Mouse (Mus musculus) midbrain, embryonic 11.5 days (tissue): Measurements from ENCODE around the gene Dohh. TPM values are rescaled to one million over a fixed set of nuclear protein-coding genes. Genes with fewer than 3 reads are reported as not detected.
A peak's percentile ranks its signal among the peaks of the same experiment; 100 is the strongest.

Experiments used
- ATAC-seq: fragments of 200-750 bp; cut with Nextera tagmentation; 2 replicates; pipeline ENCODE4 v1.8.0; 2017; ENCODE audit warnings: moderate TSS enrichment, moderate library complexity; ENCODE audit not compliant: low FRiP score
- DNase-seq: peaks from one replicate; pipeline ENCODE4 v3.0.0; 2015; ENCODE audit warnings: low spot score; ENCODE audit errors: missing footprints
- H3K27ac ChIP-seq: fragments of 300-500 bp; sonication (generic); 2 replicates; pipeline ENCODE4 v1.5.1; 2014; ENCODE audit warnings: low read depth, low read length
- H3K27me3 ChIP-seq: fragments of 300-500 bp; sonication (generic); 2 replicates; pipeline ENCODE4 v1.6.1; 2014; ENCODE audit warnings: mild to moderate bottlenecking, low read length, moderate library complexity, mixed read lengths; ENCODE audit not compliant: control insufficient read depth, insufficient read depth
- H3K36me3 ChIP-seq: fragments of 300-500 bp; sonication (generic); 2 replicates; pipeline ENCODE4 v1.6.1; 2014; ENCODE audit warnings: mild to moderate bottlenecking, low read length, moderate library complexity, mixed read lengths; ENCODE audit not compliant: control insufficient read depth, insufficient read depth
- H3K4me1 ChIP-seq: fragments of 300-500 bp; sonication (generic); 2 replicates; pipeline ENCODE4 v1.6.1; 2014; ENCODE audit warnings: low read length; ENCODE audit not compliant: control insufficient read depth, insufficient read depth
- H3K4me2 ChIP-seq: fragments of 300-500 bp; sonication (generic); 2 replicates; pipeline ENCODE4 v1.6.1; 2014; ENCODE audit warnings: mild to moderate bottlenecking, moderate library complexity
- H3K4me3 ChIP-seq: fragments of 300-500 bp; sonication (generic); 2 replicates; pipeline ENCODE4 v1.5.1; 2014; ENCODE audit warnings: low read depth, low read length
- H3K9ac ChIP-seq: fragments of 300-500 bp; sonication (generic); 2 replicates; pipeline ENCODE4 v1.6.1; 2014; ENCODE audit warnings: low read length
- H3K9me3 ChIP-seq: fragments of 300-500 bp; sonication (generic); 2 replicates; pipeline ENCODE4 v1.6.1; 2016; ENCODE audit warnings: low read length; ENCODE audit not compliant: control insufficient read depth
- WGBS: fragments of 180-500 bp; shearing (Covaris S2); extraction: QIAGEN DNeasy Blood & Tissue Kit; methylation state at CpG from one replicate; pipeline ENCODE4 v1.1.7; 2014; 5-methylcytosine and 5-hydroxymethylcytosine counted together
- polyA plus RNA-seq: library from polyadenylated mRNA; unstranded; fragments of >200 nt; fragmentation: Nextera tagmentation; extraction: Ambion mirVana; gene quantifications from 2 replicates; pipeline ENCODE4 v1.2.1, GENCODE M21; 2014

The Dohh gene
- polyA plus RNA-seq = 43.3 and 53.7 TPM in 2 replicates

DNA sequence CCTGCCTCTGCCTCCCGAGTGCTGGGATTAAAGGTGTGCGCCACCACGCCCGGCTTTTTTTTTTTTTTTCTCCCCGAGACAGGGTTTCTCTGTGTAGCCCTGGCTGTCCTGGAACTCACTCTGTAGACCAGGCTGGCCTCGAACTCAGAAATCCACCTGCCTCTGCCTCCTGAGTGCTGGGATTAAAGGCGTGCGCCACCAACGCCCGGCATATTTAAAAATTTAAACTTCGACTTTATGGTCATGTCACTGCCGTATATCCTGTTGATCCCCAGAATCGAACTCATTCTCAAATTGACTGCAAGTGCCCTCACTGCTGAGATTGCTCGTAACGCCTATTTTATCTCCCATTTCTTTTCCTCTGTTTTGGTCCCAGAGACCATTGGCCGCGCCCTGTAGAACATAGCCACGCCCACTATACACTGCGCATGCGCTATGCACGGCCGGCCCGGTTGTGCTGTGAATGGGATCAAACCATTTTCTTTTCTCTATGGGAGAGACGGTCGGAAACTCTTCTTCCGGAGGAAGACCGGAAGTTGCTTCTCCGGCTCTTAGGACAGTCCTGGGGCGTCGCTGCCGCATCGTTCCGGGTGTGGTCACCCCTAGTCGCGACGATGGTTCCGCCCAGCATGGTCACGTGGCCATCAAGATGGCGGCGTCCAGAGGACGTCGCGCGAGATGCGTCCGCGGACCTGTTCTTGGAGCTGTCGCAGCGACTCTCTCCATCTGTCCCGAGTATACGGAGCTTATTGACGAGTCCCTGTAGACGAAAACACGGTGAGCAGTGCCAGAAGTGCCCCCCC, at the start of gene Dohh, which contains the start of gene Gm48551:
Gene Dohh (plus strand): TSS at position 627 of the 803 bp plus-strand sequence.
Gene Gm48551 (plus strand): TSS at position 665 of the 803 bp plus-strand sequence.
- Histone ChIP-seq H3K36me3 (peaks cover 16% of the 10 kb centered on the region), H3K9ac (peak within 1 kb of the TSS; percentile 84), H3K4me1 (peaks cover 14% of the 10 kb centered on the region), H3K4me2 (peak within 1 kb of the TSS; percentile 95), H3K27me3 (no peaks in the 10 kb centered on the region), H3K9me3 (no peaks in the 10 kb centered on the region), H3K27ac (peak within 1 kb of the TSS; percentile 72), H3K4me3 (peak within 1 kb of the TSS; percentile 96)
- 5% methylated on average over 51 of the region's 54 CpGs for WGBS
- ATAC-seq = peak; percentile 95
- DNase-seq = peak; percentile 100

DNA sequence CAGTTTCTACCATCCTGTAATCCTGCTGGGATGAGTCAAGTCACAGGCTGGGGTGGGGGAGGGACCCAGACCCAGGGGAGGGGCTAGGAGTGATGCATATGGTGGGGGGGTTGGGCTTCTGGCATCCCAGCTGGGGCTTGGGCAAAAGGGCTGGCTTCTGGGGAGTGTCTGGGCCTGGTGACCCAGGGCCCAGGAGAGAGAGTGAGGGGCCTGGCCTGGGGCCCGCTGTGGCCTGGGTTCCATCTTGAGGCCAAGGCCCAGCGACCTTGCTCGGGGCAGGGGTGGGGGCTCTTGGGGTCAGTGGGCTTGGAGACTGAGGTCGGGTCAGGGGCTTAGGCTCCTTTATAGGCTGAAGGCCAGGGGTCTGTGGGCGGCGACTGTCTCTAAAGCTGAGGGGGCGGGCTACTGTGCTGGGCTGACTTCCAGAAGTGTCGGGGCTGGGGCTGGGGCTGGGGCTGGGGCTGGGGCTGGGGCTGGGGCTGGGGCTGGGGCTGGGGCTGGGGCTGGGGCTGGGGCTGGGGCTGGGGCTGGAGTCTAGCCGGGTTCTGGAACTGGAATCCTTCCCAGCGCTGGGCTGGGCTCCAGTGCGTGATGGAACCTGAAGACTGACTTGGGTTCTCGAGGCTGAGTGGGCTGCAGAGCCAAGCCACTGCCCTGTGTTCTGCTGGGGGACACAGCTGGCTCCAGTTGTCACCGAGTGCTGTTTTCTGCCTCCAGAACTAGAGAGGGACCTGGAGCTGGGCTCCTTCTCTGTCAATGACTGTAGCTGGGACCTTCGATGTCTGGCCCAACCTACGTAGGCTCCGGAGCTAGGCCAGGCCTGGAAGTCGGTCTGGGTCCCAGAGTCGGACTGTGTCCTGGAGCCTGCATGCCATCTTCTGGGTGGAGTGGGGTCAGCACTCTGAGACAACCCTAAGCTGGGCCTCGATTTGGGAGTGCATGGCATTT, 48.6 kb upstream of the Dohh start:
- Histone ChIP-seq H3K27me3 (peaks cover 16% of the 10 kb centered on the region), H3K9ac (no peak overlapping the region), H3K4me1 (peaks cover 4% of the 10 kb centered on the region; the same call in 1 of the 2 replicates), H3K27ac (no peak overlapping the region), H3K36me3 (no peaks in the 10 kb centered on the region), H3K4me3 (no peak overlapping the region), H3K9me3 (no peaks in the 10 kb centered on the region), H3K4me2 (no peak overlapping the region)
- DNase-seq (peak; percentile 84), ATAC-seq (peak; percentile 41)
- 37% methylated on average over 18 of the region's 19 CpGs for WGBS

DNA sequence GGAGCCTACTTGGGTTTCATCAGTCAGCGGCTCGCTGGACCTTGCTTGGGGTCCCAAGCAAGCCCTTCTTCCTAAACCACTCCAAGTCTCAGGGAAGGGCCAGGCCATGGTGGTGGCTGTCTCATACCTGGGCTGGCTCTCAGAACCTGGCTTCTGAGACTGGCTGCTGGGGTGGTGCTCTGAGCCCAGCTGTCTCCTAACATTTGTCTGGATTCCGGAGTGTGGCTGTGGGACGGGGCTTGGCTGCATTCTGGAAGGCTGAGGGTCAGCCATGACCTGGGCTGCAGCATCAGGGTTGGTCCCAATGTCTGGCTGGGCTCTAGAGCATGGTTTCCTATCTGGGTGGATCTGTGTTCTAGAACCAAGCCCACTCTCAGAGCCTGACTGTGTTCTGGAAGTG, 47.7 kb upstream of the Dohh start:
- no peak overlapping the region for H3K27ac ChIP-seq

DNA sequence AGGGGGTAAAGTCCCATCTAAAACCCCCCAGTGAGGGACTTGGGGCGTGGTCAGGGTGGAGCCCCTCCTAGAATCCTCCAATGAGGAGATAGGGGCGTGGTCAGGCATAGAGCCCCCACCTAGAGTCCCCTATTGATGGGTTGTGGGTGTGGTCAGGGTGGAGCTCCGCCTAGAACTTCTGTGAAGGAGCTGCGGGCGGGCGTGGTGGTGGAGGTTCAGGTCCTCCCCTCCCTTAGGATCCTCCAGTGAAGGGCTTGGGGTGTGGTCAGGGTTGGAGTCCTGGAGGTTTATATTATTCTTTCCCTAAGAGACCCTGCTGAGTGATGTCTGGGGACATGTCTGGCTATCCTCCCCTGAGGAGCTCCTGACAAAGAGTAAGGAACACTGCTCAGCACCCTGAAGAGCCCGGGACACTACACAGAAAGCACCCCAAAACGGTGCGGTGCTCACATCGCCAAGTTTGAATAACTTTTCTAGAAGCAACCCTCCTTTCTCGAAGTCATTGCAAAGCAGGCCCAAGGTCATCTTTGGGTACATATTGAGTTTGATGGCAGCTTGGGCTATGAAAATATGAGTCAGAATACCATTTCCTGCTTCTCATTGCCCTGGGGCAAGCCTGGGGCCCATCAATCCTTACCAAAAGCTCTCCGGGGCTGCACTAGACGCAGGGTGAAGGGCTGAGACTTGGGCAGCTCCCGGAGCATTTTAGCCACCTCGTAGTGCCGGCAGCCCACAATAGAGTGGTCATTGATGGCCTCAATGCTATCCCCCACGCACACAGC, 43.5 kb upstream of the Dohh start:
- ATAC-seq (no peak), DNase-seq (no peak)
- Histone ChIP-seq H3K4me3 (no peak overlapping the region), H3K4me1 (peaks cover 7% of the 10 kb centered on the region), H3K4me2 (no peak overlapping the region), H3K36me3 (no peaks in the 10 kb centered on the region), H3K9me3 (no peaks in the 10 kb centered on the region), H3K9ac (no peak overlapping the region), H3K27ac (no peak overlapping the region), H3K27me3 (peaks cover 41% of the 10 kb centered on the region)
- WGBS = 36% methylated on average over 17 of the region's 17 CpGs

More for the DNA sequence above, 47.7 kb upstream of the Dohh start:
- H3K9ac ChIP-seq = no peak overlapping the region
- peaks cover 20% of the 10 kb centered on the region for H3K27me3 ChIP-seq
- WGBS = 90% methylated on average over 4 of the region's 4 CpGs
- no peaks in the 10 kb centered on the region for H3K9me3 ChIP-seq
- peaks cover 4% of the 10 kb centered on the region; the same call in 1 of the 2 replicates for H3K4me1 ChIP-seq
- no peak overlapping the region for H3K4me3 ChIP-seq
- DNase-seq (no peak), ATAC-seq (no peak)
- no peak overlapping the region for H3K4me2 ChIP-seq
- no peaks in the 10 kb centered on the region for H3K36me3 ChIP-seq

DNA sequence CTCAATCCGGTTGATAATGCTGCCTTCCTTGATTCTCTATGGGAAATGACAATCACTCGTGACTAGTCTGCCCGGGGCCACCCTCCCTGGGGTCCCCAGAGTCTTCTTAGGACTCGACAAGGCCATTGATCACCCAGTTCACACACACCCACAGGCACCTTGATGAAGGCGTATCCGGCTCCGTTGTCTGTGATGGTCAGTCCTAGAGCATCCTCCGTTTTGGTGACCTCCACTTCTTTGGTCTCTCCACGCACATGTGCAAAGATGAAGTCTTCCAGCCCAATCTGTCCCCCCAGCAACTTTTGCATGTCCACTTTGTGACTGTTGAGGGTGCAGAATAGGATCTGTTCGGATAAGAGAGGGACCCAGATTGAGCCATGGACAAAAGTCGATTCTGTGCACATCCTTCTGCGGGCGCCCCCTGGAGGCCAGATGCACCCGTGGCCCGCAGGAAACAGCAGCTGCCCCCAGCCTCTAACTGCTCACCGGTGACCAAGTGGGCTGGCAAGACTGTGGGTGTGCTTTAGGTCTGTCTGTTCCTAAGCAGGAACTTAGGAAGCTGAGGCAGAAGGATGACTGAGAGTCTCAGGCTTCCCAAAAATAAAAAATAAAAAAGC, 42.8 kb upstream of the Dohh start:
- ATAC-seq = no peak
- no peak overlapping the region for H3K4me3 ChIP-seq
- no peaks in the 10 kb centered on the region for H3K36me3 ChIP-seq
- no peak overlapping the region for H3K4me2 ChIP-seq
- peaks cover 9% of the 10 kb centered on the region for H3K4me1 ChIP-seq
- no peaks in the 10 kb centered on the region for H3K9me3 ChIP-seq
- peaks cover 43% of the 10 kb centered on the region for H3K27me3 ChIP-seq
- H3K9ac ChIP-seq = no peak overlapping the region
- 31% methylated on average over 16 of the region's 16 CpGs for WGBS
- DNase-seq = peak; percentile 97
- H3K27ac ChIP-seq = no peak overlapping the region

DNA sequence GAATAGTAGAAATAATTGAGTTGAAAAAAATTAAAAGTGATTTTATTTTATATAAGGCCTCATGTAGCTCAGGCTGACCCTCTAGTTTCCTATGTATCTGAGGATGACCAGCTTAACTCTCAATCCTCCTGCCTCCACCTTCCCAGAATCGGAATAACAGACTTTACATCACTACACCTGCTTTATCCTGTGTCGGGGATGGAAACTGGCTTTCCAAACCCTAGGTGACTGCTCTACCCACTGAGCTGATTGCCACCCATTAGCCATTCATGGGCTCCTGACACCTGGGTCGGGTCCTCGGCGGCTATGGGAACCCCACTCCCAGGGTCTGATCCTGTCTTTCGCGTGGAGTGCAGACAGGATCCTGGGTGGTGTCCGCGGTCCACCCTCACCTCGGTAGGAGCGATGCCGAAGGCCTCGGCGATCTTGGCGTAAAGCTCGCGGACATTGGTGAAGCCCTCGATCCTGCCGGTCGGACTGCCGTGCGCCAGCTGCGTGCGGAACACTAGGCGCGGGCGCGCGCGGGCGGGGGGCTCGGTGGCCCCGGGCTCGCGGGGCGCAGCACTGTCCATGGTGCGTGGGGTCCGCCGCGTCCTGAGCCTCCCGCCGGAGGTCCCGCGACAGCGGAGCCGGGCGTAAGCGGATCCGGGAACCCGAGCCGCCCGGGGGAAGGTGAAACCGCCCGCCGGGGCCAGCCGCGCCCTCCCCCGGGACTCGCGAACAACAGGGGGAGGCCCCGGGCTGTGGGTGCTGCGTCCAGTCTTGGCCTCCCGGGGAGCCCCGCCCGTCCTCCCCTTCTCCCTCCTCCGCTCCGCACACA, 41.3 kb upstream of the Dohh start, which contains the start of gene Gipc3:
Gene Gipc3 (minus strand): TSS at position 581 of the 820 bp plus-strand sequence.
- peaks cover 19% of the 10 kb centered on the region for H3K4me1 ChIP-seq
- H3K9ac ChIP-seq = peak within 1 kb of the TSS; percentile 52
- ATAC-seq (no peak), DNase-seq (peak; percentile 92)
- WGBS = 7% methylated on average over 58 of the region's 67 CpGs
- no peak within 1 kb of the TSS for H3K27ac ChIP-seq
- peaks cover 45% of the 10 kb centered on the region for H3K27me3 ChIP-seq
- no peaks in the 10 kb centered on the region for H3K36me3 ChIP-seq
- H3K9me3 ChIP-seq = no peaks in the 10 kb centered on the region
- peak within 1 kb of the TSS; percentile 71 for H3K4me2 ChIP-seq
- H3K4me3 ChIP-seq = peak within 1 kb of the TSS; percentile 39

DNA sequence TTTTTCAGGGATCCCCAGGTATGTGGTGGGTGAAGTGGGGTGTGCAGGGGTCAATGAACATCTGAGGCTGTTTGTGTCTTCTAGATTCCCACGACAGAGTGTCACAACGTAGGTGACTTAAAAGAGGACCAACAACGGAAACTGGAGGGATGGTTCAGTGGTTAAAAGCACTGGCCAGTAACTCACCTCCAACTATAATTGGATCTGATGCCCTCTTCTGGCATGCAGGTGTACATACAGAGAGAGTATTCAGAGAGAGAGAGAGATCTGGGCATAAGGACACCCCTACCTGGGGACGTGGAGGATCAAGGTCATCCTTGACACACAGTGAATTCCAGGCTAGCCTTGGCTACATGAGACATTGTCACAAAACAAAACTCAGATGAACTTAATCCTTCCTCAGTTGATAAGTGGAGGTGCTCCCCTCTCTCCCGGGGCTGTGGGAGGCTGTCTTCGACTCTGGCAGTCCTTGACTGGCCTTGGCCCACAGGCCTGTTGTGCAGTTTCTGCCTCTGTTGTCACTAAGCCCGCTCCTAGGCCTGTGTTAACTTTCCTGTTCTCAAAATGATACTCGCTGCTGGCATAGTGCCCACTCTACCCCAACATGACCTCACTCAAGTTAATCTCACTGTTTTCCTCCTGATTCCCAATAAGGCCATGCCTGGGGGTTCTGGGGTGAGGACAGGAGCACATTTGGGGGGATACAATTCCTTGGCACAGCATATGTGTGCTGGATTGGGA, 39.6 kb upstream of the Dohh start:
- 53% methylated on average over 8 of the region's 8 CpGs for WGBS
- Histone ChIP-seq H3K4me2 (no peak overlapping the region), H3K36me3 (no peaks in the 10 kb centered on the region), H3K4me3 (no peak overlapping the region), H3K27ac (no peak overlapping the region), H3K4me1 (peaks cover 27% of the 10 kb centered on the region), H3K27me3 (peaks cover 42% of the 10 kb centered on the region), H3K9me3 (no peaks in the 10 kb centered on the region), H3K9ac (no peak overlapping the region)
- ATAC-seq (no peak), DNase-seq (peak; percentile 84)
